Mouse (Mus musculus): Measurements from ENCODE around the gene Tpsg1.

The Tpsg1 gene

DNA sequence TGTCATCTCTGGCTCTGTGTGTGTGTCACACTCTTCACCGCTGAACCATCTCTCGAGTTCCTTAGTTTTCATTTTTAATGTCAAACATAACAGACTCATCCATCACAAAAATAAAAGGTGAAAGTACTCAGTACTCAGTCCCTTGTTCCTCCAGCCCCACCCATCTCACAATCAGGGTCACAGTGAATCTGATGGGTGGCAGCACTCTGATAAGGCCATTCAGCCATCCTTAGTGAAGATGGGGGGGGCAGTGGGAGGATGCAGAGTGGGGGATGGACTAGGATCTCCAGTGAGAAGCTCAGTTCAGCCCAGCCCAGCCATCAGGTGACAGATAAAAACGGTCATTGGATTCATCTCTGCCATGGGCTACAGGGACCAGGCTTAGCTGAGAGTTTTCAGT lies at the start of gene Tpsg1:
Gene Tpsg1 (plus strand): TSS at position 301 of the 400 bp plus-strand sequence.
- no peak for DNase-seq

DNA sequence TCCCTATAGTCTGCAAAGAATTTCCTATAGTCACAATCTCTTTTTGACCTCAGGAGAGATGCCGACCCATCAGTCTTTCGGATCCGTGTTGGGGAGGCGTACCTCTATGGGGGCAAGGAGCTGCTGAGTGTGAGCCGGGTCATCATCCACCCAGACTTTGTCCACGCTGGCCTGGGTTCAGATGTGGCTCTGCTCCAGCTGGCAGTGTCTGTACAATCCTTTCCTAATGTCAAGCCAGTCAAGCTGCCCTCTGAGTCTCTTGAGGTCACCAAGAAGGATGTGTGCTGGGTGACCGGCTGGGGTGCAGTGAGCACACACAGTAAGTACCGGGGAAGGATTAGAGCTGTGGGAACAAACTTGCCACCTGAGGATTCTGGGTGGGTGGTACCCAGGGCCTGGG lies 48.3 kb upstream of the Tpsg1 start:
- no peak for DNase-seq

DNA sequence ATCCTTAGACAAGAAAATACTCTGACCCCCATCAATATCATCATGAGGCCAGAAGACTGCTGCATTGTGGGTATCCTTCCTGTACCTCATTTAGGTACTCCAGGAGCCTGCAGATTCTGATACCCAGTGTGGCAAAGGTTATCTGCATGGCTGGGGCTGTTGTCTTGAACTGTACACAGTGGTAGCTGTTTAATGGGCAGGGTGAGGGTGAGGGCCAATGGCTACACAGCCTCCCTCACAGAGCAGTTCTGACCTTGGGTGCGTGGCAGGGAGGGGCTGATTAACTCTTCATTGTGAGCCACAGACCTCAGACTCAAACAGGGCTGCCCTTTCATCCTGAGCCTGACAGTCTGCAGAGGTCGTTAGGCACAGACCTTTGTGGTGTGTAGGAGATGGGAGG lies 46.1 kb upstream of the Tpsg1 start:
- DNase-seq, result no peak

DNA sequence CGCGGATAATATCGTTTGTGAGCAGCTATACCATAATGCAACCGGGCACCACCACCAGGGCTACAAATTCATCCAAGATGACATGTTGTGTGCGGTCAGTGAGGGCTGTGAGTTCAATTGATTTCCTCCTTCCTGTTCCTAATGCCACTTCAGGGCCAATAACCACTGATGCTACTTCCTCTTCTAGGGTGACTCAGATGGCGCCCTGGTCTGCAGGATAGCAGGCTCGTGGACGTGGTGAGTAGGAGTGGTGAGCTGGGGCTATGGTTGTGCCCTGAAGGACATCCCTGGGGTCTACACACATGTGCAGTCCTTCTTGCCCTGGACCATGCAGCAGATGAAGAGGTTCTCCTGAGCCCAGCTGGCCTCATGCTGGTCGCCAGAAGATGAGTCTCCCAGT lies 36.8 kb upstream of the Tpsg1 start:
- DNase-seq, result no peak

DNA sequence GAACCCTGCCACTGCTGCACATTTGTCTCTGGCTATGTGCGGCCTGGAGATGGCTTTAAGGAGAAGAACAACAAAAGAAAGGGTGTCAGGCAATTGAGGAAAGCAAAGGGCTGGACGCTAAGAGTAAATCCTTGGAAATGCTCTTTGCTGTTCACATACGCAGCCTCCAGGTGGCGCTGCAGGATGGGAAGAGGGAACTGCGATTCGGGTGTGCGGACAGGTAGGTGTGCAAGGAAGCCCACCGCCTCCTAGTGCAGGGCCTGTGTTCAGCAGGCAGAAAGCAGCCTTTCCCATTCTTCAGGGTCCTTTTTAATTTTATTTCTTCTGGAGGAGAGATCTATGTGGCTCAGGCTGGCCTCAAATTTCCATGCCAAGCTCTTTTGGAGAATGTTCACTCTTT lies 35.1 kb upstream of the Tpsg1 start:
- peak; percentile 37 to 41 for DNase-seq

DNA sequence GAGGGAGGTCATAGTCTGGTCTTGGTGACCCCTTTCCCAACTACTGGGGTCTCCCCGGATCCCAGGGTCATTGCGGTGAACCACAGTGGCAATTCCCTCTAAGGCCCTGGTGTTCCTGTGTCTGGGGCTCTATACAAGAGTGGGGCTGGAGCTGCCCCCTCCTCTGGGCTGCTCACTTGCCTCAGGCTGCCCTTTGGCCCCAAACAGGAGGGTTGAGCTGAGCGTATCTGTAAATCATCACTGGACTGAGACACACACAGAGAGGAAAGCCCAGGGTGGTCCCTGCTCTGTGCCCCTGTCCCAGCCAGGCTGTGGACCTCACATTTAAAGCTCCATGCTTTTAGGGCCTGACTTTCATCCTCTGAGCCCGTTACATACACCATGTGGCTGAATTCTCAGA lies 30.9 kb upstream of the Tpsg1 start:
- no peak for DNase-seq

DNA sequence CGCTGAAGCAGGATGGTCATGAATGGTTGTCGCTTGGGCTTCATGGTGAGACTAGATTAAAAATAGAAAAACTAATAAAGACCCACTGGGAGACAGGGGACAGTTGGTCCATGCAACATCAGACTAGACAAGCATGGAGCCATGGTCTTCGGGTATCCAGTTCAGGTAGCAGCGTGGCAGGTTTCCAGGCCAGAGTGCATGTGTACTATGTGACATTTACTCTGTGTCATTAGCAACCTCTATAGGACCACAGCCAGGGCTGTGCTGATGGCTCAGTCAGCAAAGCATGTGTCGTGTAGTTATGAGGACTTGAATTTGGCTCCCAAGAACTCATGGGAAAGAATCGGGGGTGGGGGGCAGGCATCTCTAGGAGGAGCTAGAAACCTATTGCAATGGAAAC lies 29.1 kb upstream of the Tpsg1 start:
- no peak for DNase-seq

DNA sequence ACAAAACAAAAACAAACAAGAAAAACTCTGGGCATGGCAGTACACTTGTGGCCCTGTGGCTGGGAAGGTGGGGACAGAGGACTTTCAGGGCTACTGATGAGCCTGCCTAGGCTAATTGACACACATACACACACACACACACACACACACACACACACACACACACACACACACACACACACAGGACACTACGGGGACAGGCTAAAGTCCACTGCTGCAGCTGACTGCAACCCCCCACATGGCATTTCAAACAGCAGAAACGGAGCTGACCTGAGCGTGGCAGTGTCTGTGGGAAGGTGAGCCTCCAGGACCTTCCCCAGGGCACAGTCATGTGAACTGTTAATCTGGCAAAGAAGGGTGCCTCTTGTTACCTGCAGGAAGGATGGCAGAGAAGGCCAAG lies 27.6 kb upstream of the Tpsg1 start:
- no peak for DNase-seq

DNA sequence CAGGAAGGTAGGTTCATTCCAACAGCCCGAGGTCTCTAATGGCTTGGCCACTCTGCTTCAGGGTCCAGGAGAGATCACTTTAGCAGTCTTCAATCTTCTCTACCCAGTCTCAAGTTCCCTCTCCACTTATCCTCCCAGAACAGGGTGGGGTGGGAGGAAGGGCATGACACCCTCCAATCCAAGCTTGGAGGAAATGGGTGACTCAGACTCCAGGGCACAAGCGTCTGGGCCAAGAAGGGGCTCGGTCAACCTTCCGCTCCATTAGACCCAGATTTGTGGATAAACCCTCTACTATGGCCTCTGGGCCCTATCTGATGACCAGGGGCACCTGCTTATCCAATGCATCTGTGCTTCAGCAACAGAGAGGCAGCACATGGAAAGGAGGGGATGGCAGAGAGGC lies 23.6 kb upstream of the Tpsg1 start, which contains the start of gene Tpsab1:
Gene Tpsab1 (minus strand): TSS at position 101 of the 400 bp plus-strand sequence.
- no peak for DNase-seq

DNA sequence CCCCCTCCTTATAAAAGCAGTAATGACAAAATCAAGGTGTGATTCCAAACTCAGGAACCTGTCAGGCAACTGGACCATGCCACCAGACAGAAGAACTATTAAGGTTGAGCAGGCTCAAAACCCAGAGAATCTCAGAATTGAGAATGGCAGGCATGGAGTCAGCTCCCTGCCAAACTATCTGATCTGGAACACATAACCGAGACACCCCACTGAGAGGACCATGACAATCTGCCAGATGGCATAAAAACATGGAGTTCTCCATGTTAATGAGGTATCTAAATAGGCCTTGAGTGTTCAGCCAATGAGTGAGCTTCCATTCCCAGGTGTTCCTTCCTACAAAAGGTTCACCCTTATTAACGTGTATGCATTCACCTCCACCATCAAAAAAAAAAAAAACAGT lies 7.8 kb upstream of the Tpsg1 start:
- no peak for DNase-seq

DNA sequence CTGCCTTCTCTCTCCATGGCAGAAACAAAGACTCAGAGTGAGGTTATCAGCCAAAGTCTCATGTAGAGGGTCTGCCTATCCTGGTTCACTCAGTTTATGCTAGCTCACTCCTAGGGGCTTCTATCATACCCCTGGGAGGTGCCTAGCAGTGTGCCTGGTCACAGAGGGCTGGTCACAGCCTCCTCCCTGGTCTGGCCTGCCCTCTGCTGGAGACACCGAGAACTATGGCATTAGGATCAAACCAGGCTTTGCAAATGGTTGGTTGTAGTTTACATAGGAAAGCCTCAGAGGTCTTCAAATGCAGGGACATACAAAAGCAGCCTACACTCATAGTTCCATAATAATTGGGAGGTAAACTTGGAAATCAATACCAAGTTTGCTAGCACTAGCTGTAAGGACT lies 5.3 kb upstream of the Tpsg1 start:
- DNase-seq, result peak; percentile 43 to 45

DNA sequence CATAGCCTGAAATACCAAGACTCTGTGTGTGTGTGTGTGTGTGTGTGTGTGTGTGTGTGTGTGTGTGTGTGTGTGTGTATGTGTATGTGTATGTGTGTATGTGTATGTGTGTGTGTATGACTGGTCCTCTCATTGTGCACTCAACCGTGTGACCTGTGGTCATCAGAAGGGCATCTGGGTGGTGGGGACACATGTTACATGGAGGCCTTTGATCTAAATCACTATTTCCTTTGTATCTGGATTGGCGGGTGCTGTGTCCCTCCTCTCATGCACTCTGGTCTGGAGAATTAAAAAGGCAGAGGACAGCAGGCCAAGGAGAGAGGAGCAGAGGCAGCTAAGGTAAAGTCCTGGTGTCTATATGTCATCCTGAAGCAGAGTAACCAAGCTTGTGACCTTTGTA lies 3.1 kb upstream of the Tpsg1 start, which contains the start of gene Tpsb2:
Gene Tpsb2 (plus strand): TSS at position 301 of the 400 bp plus-strand sequence.
- DNase-seq, result no peak

DNA sequence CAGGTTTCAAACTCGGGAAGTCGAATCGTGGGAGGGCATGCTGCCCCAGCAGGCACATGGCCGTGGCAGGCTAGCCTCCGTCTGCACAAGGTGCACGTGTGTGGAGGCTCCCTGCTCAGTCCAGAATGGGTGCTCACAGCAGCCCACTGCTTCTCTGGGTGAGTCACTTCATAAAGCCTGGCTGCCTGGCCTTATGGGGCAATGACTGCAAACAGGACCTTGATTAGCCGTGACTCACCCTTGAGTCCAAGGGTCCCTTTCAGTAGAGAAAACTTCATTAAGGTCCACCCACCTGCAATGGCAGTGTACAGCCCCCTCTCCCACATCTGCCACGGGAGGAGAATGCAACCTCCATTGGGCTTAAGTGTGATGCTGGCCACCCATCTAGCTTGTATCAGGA lies 3.4 kb downstream of the Tpsg1 start:
- DNase-seq, result no peak

DNA sequence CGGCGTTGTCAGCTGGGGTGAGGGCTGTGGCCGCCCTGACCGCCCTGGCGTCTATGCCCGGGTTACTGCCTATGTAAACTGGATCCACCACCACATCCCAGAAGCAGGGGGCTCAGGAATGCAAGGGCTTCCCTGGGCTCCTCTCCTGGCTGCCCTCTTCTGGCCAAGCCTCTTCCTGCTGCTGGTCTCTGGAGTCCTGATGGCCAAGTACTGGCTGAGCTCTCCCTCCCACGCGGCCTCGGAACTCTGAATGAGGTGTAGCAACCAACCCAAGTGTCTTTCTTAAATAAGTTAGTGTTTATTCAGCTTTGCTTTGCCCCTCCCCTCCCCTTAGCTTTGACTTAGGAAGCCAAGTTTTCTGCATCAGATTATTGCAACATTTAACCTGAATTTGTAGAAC lies 4.9 kb downstream of the Tpsg1 start:
- no peak for DNase-seq

DNA sequence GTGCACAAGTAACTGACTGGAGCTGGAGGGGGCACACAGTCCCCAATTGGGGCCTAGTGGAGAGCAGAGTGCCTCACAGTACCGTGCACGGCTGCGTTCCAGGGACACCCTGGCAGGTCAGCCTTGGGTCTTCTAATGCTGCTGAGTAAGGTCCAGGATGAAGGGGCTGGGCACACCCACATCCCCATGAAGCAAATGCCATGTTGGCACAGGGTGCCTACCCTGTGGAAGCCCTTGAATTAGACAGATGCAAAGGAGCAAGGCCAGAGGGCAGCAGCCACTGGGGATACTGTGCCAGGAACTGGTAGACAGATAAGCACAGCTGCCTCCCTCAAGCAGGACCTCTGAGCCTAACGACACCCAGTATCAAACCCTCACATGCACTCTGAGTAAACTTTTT lies 25.5 kb downstream of the Tpsg1 start:
- no peak for DNase-seq

DNA sequence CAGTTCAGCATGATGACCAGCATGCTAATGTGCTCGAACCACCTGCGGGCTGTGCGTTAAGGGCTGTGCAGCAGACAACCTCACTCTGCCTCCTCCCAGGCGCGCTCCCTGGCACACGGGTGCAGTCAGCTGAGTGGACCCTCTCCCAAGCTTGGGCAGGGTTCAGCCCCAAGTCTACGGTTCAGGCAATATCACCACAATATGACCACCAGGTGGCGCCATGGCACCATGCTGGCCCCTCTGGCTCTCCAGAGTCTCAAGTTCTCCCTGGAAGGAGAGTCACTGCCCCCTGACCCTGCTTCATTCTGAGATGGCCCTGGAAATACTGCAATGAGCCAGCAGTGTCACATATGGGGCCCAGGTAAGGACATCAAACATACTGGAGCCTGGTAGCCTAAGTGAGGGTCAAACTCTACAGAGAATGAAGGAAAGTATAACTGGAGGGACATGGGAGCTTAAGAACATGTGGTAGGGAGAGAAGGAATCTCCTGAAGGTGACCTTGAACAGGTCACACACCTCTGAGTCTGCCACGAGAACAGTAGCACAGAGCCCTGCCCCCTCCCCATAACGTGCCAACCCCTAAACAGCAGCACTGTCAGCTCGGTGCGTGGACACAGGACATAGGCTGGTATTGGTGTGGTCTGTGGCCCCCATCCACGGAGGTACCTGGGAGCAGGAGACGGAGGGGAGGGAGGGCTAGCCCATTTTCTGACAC lies 28.9 kb downstream of the Tpsg1 start:
- DNase-seq, result peak; percentile 51 to 71

DNA sequence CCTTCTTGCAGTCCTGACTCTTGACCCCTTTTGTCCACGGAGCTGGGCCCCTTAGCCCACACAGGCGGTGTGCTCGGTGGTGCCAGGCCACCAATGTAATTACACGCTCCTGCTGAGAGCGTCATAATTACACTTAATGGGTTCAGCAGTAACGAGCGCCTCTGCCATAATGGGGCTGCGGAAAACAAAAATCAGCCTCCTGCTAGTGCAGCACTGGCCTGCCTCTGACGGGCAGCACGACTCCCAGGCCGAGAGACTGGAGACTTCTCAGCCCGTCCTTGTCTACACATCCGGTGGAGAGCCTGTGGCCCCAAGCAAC lies 29.4 kb downstream of the Tpsg1 start:
- no peak for DNase-seq

DNA sequence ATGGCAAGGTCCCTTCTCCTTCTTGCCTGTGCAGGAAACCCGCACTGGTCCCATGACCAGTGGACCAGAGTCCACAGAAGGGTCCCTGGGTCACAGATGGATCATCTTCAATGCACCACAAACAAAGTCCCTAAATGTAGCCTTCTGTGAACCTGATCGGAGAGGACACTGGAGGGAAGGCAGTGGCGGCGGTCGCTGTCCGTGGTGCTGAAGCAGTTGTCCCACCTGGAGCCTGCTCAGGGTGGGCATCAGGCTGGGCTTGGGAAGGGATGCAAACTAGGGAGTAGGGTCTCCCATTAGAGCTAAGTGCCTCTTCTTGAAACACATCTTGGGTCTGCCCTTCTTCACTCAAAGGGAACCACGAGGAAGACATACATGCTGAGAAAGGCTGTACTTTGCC lies 31.4 kb downstream of the Tpsg1 start:
- no peak for DNase-seq

DNA sequence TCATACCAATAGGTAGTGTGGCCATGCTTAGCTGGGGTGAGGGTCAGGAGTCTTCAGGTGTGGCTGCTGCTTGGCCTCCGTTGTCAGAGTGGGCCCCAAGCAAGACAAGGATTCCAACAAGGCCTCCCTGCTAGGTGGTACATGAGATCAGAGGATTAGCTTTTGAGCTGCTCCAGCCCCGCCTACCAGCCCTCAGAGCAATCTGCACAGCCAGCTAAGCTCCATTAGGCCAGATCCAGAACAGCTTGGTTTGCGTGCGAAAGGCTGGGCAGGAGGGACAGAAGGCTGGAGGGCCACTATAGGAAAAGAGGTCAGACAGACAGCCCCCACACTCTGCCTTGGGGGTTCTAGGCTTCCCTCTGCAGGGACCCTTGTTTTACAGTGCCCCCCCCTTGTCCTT lies 32.4 kb downstream of the Tpsg1 start:
- no peak for DNase-seq

DNA sequence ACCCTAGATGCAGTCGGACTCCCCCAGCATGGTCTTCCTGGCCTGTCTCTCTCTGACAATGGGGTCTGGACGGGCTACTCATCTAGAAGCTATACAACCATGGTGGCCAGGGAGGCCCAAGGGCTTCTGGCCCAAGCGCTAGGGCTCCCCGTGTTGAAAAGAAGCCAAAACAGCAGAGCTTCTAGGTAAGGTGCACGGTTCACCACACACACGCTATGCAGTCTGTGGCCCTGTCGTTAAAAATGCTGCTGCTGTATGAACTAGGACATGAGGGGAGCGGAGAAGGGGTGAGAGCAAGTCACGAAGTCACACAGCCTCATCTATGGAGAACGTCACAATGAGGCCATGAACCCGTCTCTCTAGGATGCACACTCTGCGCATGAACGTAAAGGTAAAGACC lies 33.2 kb downstream of the Tpsg1 start:
- no peak for DNase-seq

DNA sequence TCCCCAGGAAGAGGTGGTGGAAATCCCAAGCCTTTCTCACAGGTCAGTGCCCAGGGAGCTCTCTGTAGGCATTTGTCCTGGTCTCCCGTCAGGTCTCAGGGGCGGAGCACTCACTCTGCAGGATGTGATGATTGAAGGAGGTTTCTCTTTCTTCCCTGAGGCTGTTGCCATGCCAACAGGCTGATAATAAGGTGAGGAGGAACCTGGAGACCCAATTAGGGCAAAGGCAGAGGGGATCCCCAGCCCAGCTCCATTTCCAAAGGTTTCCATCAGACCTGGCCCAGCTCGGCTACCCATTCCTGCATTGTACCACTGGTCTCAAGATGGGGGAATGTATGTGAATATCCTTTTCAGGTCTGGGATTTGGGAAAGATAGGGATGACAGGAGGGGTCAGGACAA lies 35.1 kb downstream of the Tpsg1 start:
- DNase-seq, result no peak

DNA sequence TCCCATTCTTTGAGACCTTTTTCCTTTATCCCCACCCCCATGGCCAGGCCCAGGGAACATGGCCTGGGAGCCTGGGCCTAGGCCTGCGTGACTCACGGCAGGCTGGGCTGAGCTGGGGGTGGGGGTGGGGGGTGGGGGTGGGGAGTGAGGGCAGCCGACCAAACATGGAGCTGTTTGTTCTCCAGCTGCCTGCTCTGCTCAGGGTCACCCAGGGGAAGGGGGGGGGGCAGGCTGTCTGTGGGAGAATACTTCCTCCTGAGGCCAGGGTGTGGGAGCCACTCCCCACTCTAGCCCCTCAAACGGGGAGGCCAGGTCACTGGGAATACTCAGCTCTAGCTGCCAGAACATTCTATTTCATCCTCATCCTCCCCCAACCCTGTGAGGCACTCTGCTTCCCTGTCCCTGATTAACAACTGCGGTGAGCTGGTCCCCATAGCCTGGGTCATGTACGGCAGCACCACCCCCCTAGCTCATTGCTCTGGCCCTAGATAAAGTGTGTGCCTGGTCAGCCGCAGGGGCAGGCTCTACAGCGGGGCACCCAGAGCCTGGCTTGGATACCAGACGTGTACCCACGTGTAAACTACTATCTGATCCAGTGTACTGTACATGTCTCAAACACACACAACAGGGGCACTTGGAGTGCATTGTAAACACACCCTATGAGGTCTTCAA lies 36.3 kb downstream of the Tpsg1 start:
- no peak for DNase-seq

DNA sequence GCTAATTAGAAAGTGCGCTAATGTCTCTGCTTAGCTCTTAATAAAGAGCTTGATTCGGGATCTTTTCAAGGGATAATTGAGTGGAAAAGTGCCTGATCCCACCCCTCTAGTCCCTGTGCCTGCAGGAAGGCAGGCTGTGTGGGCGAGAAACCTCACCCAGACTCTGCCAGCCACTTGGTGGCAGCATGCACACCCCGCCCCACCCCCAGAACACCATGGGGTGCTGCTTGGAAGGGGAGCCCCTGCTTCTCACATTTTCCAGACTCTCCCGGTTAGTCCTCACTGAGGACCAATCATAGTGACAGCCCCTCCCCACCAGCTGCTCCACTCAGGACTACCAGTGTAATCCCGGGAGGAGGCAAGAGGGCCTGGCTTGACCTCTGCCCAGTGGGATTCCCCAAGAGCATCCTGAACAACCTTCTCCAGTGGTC lies 37.0 kb downstream of the Tpsg1 start:
- no peak for DNase-seq

DNA sequence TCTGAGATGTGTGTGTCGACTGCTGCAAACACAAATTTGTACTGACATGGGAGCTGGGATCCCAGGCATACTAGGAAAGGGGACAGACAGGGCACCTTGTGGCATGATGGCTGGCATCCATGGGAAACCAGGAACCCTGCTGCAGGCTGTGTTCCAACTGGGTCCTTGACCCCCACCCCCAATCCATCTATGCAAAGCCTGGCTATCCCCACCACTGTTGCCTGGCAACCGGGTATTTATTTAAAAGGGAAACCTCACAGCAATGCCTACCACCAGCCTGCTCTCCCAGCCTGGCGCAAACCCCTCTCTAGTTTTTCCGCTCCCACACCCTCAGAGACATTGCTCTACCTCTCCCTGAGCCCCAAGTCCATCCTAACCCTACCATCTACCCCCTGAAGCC lies 38.3 kb downstream of the Tpsg1 start:
- no peak for DNase-seq
